Mouse (Mus musculus): ENCODE measurements around the gene Cdkn2a. TPM values are rescaled to one million over a fixed set of nuclear protein-coding genes. Genes with fewer than 3 reads are reported as not detected.

Cdkn2a gene
- not detected for total RNA-seq (2021)
- long read RNA-seq, experiment 1: 0 reads
- long read RNA-seq, experiment 2: 0 reads

DNA sequence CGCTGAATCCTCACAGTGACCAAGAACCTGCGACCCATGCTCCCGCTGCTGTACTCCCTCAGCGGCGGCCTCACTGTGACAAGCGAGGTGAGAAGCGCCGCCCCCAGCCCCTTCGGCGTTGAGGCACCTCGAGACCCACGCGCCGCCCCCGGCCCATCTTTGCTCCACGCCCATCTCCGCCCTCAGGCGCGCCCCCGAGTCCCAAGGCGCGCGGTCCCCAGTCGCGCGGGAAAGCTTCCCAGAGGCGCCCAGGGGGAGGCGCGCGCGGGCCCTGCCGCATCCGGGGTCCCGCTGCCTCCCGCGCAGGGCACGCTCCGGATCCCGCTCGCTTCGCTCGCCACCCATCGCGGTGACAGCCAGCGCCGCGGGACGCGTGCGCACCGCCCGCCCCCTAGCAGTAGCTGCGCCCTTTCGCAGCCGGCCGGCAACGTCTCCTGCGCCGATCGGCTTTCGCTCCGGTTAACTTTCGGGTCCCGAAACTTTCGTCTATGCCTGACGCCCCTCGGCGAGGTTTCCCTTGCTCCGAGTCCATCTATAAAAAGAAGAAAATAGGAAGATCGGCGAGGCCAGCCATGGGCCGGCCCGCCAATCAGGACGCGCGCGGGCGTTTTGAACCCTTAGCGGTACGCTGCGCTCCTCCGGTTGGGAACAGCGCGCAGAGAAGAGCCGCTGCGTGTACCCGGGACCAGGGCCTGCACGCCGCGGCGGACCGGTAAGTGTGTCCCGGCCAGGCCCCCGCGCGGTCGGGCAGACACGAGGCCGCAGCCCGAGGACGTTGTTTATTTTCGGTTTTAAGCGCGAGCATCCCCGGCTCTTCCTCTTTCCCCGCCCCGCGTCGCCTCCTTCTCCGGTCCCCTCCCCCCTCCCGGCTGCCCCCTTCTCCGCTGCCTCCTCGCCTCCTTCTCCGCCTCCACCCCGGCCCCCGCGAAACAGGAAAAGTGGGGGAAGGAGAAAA lies at the start of gene Cdkn2a:
Gene Cdkn2a (minus strand): TSS at position 168 of the 955 bp plus-strand sequence.
- DNase-seq (ENCODE audit: low spot score in 2 of 2): peak; percentile 42 to 66

DNA sequence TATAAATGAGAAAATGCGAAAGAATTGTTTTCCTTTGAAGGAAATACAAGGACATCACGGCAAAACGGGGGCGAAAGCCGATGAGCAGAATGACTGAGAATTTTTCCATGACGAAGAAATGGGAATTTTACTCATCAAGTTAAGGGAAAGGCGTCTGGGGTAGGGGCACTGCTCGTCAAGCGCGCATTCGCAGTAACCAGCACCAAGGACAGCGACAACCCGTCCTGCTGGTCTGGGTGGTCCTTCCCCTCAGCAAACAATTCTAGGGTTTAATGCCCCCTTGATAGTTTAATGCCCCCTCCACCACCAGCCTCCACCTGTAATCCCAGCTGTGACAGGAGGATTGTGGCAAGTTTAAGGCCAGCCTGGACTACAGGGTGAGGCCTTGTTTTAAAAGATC lies 19.0 kb upstream of the Cdkn2a start:
- DNase-seq (ENCODE audit: low spot score in 2 of 2): no peak

DNA sequence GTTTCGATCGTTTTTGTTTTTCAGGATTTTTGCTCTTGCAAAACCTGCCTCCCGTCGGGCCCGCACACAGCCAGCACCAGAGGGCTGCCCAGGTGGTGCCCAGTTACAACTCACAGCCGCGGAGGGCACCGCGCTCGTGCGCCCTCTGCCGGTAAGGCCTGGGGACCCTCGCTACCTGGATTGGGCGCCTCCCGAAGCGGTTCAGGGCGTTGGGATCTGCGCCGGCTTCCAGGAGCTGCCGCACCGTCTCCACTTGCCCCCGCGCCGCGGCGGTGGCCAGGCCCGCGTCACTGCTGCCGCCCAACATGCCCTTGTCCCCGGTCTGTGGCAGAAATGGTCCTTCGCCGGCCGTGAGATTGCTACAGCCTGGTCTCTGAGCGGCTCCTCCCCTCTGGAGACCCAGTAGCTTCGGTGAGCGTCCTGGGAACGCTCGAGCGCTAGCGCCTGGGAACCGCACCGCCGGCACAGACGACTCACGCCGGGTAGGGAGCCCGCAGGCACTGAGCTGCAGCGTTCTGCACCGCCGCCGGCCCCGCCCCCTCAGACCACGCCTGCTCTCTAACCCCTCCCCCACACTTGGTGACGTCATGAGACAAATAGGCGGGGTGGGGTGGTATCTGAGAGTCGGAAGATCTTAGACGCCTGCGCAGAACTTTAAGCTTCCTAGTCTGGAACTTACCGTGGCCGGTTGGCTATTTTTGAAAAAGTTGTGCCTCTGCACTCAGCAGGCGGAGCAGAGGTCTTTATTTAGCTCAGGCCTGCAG lies 16.2 kb upstream of the Cdkn2a start, which contains the start of gene Cdkn2b:
Gene Cdkn2b (minus strand): TSS at position 549 of the 764 bp plus-strand sequence.
- peak; percentile 70 to 78 for DNase-seq (ENCODE audit: low spot score in 2 of 2)

DNA sequence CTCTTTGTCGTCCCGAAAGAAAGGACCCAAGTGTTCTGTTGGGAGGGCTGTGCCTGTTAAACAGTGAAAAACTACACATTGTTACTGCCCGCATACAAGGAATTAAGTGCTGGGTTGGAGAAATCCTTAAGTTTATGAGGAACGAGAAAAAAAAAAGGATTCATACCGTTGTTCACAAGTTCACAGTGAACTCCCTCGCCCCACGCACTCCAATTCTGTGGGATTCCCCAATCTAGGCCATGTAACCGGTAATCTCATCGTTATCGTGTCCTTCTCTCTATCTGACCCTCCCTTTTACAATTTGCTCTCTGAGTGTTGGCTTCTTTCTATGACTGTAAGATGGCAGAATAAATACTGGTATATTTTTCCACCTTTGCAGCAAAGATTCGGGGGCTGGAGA lies 15.5 kb upstream of the Cdkn2a start:
- DNase-seq (ENCODE audit: low spot score in 2 of 2): no peak

- no peak for DNase-seq (ENCODE audit: low spot score in 2 of 2)
Observed at GRCm38 (mm10) chr4:89308001-89308400, 13.5 kb upstream of the Cdkn2a start.

DNA sequence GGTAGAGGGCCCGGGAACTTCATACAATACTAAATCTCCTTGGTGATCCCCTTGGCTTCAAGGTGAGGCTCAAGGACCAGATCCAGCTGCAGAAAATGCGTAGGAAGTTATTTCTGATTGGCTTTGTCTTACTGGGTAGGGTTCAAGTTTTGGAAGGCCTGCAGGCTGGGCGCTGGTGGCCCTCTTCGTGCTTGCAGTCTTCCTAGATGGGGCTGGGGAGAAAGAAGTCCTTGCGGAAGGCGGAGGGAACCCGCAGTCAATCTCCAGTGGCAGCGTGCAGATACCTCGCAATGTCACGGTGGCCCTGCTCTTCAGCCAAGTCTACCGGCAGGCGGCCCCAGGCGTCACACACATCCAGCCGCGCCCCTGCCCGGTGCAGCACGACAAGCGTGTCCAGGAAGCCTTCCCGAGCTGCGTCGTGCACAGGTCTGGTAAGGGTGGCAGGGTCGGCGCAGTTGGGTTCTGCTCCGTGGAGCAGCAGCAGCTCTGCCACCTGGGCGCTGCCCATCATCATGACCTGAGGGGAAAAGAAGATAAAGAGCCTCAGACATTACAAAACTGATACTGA lies 12.4 kb upstream of the Cdkn2a start:
- DNase-seq (ENCODE audit: low spot score in 2 of 2): no peak

- DNase-seq (ENCODE audit: low spot score in 2 of 2): no peak
Observed at GRCm38 (mm10) chr4:89305691-89306090, 11.2 kb upstream of the Cdkn2a start.

GRCm38 (mm10) chr4:89303281-89303995 lies 9.0 kb upstream of the Cdkn2a start:
- DNase-seq (ENCODE audit: low spot score in 2 of 2): no peak

DNA sequence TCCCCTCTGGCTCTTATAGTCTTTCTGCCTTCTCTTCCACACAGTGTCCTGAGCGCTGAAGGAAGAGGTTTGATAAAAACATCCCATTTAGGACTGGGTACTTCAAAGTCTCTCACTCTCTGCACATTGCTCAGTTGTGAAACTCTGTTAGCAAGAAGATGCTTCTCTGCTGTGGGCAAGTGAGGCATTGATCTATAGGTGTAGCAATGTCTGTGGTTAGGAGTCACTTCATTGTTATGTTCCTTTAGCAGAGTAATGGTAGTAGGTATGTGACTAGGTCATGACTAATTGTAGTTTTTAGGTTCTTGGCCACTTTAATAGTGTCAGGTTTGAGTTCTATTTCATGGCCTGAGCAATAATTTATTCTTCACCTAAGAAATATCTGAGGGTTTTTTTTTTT lies 7.7 kb upstream of the Cdkn2a start:
- no peak for DNase-seq (ENCODE audit: low spot score in 2 of 2)

- no peak for DNase-seq (ENCODE audit: low spot score in 2 of 2)
Observed at GRCm38 (mm10) chr4:89299721-89300120, 5.3 kb upstream of the Cdkn2a start.

DNA sequence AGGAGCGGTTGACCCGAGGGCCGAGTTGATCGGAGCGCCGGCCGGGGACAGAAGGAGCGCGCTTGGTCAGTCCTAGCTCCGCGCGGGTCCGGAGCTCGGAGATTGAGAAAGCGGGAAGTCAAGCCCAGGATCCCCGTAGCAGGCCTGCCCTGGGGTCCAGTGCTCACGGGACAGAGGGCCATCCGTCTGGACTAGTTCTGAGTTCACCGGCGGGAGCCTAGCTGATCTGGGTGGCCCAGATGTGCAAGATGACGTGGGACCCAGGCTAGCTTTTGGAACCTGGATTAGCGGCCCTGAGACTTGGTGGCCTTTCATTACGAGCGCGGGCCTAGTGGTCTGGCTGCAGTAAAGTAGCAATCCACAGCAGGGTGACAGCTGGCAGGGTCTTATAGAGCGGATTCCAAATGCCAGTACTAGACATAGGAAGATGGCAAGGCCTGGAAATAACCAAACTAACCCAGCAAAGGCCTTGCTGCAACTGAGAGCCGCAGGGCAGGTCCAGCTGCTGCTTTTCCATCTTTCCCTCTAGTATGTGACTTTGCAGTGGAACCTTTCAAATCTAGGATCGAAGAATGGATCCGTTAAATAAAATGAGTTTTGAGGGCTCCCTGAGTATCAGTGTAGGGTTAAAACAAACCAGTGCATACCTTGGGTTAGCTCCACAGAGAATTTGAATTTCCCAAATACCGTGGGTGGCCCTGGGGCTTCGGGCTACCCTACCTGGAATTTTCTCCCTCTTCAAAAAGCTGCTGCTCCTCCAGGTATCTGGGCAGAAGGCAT lies 1.2 kb upstream of the Cdkn2a start:
- no peak for DNase-seq (ENCODE audit: low spot score in 2 of 2)

- DNase-seq (ENCODE audit: low spot score in 2 of 2): no peak
Observed at GRCm38 (mm10) chr4:89294091-89294485, 365 bp downstream of the Cdkn2a start.

GRCm38 (mm10) chr4:89293516-89293915 lies 937 bp downstream of the Cdkn2a start:
- DNase-seq (ENCODE audit: low spot score in 2 of 2): no peak

DNA sequence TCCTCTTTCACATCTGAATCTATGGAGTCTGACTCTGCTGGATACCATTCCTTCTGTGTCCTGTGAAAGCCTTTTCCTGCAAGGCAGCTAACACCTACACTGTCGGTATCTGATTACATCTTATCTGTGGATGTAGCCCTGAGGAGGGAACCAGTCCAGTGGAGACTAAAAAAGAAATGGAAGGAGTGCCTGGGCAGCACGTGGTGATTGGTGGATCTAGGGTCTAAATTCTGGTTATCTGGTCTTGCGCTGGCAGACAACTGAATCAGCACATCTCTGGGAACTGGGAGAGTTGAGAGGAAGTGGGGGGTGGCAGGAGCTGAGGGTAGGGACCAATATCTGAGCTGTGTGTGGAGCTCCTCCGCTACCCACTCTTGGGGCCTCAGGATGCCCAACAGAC lies 5.4 kb downstream of the Cdkn2a start:
- no peak for DNase-seq (ENCODE audit: low spot score in 2 of 2)

GRCm38 (mm10) chr4:89286566-89286965 lies 7.9 kb downstream of the Cdkn2a start:
- DNase-seq (ENCODE audit: low spot score in 2 of 2): no peak

DNA sequence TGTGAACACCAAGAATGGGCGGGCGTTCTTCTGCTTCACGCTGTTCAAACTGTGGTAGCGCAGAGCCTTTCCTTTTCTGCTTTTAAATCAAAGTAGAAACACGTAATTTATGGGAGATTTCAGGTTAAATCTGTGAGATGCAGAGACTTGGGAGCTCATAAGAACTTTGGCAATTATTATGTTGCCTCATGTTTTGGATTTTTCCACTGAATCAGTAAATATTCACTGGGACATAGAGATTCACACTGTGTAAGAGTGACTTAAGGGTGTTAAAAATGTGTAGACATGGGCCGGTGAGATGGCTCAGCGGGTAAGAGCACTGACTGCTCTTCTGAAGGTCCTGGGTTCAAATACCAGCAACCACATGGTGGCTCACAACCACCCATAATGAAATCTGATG lies 8.8 kb downstream of the Cdkn2a start:
- no peak for DNase-seq (ENCODE audit: low spot score in 2 of 2)

DNA sequence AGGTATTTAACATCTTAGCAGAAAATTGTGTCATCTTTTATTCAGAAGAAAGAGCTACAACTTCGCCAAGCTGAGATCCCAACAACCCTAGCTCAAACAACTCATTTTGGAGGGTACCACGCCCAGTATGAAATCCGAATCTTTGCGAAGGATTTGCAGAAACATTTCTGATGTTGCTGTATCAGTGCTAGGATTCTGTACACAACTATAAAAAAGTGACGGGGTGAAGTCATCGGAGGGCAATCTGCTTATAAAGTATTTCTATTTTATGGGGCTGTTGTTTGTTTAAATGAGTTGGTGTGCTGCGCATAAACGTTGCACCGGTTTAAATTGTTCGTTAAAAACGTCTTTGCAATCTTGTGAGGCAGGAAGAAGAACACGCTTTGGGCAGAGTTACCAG lies 11.8 kb downstream of the Cdkn2a start:
- no peak for DNase-seq (ENCODE audit: low spot score in 2 of 2)

- DNase-seq (ENCODE audit: low spot score in 2 of 2): no peak
Observed at GRCm38 (mm10) chr4:89282036-89282566, 12.4 kb downstream of the Cdkn2a start.

GRCm38 (mm10) chr4:89281236-89281635 lies 13.2 kb downstream of the Cdkn2a start:
- no peak for DNase-seq (ENCODE audit: low spot score in 2 of 2)

- DNase-seq (ENCODE audit: low spot score in 2 of 2): no peak
Observed at GRCm38 (mm10) chr4:89279641-89280040, 14.8 kb downstream of the Cdkn2a start.

Data from gastrocnemius, postnatal 4 days (tissue).